Mouse (Mus musculus) layer of hippocampus, postnatal 10 days (tissue): ENCODE results near the gene Ptafr. TPM values are rescaled to one million over a fixed set of nuclear protein-coding genes. Genes with fewer than 3 reads are reported as not detected.
"Not testable (repeated sequence)": the region's sequence is repeated elsewhere in the genome, so short reads cannot be mapped to it uniquely, and the experiment has no call there.

Source experiments
- DNase-seq, 2 experiments: peaks; one replicate each; pipeline ENCODE4 v3.0.0; 2021; ENCODE audit warnings: low spot score in 2 of 2
- total RNA-seq, 2 experiments: library from RNA; stranded (reverse); gene quantifications; 2 replicates each; pipeline ENCODE4 v1.2.3; 2021

The Ptafr gene
- total RNA-seq, 2 experiments from 2014 or later: 1.0 to 1.3 TPM

DNA sequence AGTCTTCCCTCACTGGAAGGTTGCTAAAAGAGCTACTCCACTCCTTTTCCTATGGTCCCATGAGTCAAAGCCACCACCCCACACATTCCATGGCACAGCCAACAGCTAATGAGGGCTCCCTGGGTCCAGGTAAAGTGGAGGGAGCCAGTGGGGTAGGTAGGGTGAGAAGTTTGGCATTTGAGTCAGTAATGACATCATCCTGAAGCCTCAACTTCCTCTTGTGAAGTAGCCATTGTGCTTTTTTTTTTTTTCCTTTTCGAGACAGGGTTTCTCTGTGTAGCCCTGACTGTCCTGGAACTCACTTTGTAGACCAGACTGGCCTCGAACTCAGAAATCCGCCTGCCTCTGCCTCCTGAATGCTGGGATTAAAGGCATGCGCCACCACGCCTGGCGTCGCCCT, 8.3 kb upstream of the Ptafr start:
- DNase-seq: not testable (repeated sequence)

DNA sequence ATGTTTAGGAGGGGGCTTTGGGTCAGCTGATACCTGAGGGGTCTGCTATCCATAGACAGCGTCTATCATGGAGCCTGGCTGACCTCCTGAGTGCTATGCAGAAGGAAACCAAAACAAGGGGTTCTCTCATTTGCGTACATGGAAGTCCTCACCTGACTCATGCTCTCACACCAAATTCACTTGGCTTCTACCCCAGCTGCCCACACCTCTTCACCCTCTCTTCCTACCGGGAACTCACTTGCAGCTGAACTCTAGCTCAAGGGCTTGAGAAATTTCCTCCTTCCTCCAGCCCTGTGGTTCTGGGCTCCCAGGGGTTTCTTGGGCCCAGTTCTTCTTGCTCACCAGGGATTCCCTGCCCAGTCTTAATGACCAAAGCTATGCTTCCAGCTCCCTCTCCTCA, 606 bp upstream of the Ptafr start:
- DNase-seq: no peak

- peak; percentile 19 to 29 for DNase-seq
Measured at GRCm38 (mm10) chr4:132565089-132565747, 1.4 kb downstream of the Ptafr start.

DNA sequence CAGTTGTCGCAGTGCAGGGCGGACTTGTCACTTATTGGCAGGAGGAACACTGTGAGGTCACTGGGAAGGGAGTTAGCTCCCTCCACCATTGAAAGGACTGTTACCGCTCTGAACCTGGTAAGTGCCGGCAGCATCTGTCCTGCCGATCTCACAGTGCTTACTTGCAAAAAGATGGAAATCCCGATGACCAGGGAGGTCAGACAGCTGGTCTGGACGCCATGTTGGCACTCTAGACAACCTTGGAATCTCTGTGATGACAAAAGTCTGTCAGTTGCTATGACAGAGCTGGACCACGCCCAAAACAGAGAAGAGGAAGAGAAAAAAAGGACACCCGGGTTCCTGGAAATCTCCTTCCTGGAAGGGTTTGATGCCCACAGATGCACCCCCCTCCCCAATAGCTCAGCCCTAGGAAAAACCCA, 3.5 kb downstream of the Ptafr start:
- no peak for DNase-seq

- DNase-seq: no peak
Measured at GRCm38 (mm10) chr4:132569115-132569514, 5.2 kb downstream of the Ptafr start.

- DNase-seq: no peak
Measured at GRCm38 (mm10) chr4:132571190-132571589, 7.3 kb downstream of the Ptafr start.

DNA sequence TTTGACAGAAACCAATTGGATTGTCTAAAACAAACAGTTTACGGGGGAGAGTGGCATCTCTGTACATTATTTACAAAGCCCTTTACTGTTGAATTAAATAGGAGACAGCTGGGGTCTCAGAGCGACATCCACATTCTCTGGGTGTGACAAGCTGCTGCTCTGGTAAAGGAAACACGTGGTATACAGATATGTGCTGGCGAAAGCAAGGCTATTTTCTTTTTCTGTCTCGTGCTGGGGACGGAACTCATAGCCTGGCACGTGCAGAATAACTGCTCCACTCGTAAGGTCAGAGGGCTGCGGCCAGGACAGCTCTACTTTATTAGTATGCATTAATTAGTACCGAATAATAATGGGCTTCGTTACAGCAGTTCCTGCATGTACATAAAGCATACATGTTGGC, 9.5 kb downstream of the Ptafr start:
- DNase-seq: no peak

GRCm38 (mm10) chr4:132574809-132575347, 11.0 kb downstream of the Ptafr start:
- DNase-seq: no peak

DNA sequence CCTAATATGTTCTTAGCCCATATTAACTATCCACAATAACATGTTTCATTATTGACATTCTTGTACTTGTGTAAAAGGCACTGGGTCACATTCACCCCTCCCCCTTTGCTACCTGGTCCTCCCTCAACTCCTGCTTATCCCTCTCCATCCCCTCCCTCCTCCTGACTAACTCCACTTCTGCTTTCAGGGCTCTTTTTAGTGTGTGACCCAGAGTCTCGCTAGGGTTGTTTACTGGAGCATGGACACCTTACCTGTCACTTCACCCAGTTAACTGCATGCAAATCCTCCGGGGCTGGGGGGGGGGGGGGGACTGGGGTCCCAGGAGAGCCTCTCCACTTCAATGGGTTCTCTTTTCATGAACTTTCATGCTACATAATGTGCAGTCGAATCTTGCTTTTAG, 19.9 kb downstream of the Ptafr start:
- DNase-seq: no peak

GRCm38 (mm10) chr4:132584975-132585374, 21.1 kb downstream of the Ptafr start:
- DNase-seq: no peak

DNA sequence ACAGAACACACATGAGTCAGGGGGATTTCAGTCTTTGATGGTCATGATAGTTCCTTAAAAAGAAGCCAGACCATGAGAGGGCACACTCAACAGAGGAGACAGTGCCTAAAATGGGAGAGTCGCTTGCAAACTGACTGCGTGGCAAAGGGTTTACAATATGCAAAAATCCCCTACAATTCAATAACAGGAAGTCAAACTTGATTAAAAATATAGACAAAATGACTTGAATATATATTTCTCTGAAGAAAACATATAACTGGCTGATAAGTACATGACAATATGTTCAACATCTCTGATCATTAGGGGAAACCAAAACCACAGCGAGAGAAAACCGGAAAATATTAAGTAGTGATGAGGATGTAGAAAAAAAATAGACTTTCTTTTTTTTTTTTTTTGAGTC, 22.4 kb downstream of the Ptafr start:
- no peak for DNase-seq

DNA sequence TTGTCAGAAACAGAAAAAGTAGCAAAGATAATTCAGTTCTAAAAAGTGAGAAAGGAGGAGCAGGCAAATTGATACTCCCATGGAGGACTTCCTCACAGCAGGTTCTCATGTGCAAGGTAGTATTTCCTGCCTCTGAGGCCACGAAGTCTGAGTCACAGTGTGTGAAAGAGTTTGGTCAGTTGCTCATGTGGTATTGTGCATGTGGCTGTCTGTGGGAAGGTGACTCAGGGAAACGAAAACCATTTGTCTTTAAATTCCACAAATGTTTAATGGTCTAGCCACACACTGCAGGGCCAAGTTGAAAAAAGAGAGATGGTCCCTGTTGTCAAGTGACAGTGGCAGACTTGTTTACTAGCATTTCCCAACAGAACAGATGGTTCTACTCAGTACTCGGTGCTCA, 24.6 kb downstream of the Ptafr start:
- no peak for DNase-seq

GRCm38 (mm10) chr4:132590642-132591041, 26.8 kb downstream of the Ptafr start:
- DNase-seq: no peak

GRCm38 (mm10) chr4:132592958-132593357, 29.1 kb downstream of the Ptafr start:
- no peak for DNase-seq

DNA sequence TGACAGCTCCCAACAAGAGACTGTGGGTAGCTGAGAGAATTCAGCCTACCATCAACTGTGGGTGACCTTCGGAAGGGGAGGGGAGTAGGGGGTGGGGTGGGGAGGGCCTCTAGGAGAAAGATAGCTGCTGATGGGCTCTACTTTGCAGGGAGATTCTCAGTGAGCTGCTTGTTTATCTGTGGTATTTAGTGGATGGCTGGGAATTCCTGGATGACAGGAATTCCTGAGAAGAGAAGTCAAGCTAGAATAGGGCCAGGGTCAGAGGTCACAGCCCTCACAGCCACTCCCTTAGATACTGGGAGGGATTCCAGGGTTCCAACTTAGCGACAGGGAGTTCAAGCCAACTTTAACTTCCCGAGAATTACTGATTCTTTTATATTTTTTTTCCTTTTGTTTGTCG, 30.3 kb downstream of the Ptafr start:
- no peak for DNase-seq

DNA sequence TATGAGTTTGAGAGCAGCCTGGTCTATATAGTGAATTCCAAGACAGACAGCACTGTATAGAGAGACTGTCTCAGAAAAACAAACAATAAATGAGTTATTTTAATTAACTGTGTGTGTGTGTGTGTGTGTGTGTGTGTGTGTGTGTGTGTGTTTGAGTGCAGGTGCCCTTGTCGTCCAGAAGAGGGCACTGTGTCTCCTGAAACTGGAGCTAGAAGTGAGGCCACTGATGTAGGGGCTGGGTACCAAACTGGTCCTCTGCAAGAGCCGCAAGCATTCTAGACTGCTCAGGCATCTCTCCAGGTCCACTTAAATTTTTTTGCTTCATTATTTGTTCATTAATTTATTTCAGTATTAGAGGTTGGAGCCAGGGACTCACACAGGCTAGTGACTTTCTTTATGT, 35.0 kb downstream of the Ptafr start:
- DNase-seq: no peak

DNA sequence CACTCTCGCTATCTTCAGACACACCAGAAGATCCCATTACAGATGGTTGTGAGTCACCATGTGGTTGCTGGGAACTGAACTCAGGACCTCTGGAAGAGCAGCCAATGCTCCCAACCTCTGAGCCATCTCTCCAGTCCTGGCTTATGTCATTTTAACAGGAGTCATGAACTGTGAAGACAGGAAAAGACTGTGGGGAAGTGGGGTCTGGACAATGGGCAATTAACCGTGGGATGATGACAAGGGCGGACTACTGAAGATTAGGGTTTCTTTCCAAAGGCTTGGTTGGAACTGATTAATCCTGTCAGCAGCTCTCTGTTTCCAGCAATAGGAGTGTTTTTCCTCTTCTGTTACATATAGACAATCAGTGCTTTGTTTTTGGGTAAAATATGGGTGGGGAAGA, 35.9 kb downstream of the Ptafr start:
- no peak for DNase-seq

DNA sequence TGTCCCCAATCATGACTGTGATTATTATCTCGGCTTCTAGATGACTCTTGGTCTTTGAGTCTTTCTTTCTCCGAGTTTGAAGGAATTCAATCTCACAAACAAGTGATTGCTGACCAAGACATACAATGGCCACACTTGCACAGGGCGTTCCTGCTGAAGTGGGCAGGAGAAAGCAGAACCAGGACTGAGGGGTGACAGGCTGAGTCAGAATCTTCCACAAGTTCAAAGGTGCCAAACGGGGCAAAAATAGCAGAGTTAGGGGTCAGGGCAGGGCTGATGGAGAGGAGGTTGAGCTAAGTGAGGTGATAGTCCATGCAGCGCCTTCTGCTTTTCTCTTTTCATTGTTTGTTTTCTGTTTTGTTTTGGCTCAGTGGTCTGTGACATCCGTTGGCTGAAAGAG, 36.6 kb downstream of the Ptafr start:
- no peak for DNase-seq

GRCm38 (mm10) chr4:132601242-132601641, 37.4 kb downstream of the Ptafr start:
- DNase-seq: not testable (repeated sequence)

GRCm38 (mm10) chr4:132603468-132603867, 39.6 kb downstream of the Ptafr start:
- DNase-seq: no peak

GRCm38 (mm10) chr4:132605816-132606215, 41.9 kb downstream of the Ptafr start:
- no peak for DNase-seq

- no peak for DNase-seq
Measured at GRCm38 (mm10) chr4:132608147-132608546, 44.3 kb downstream of the Ptafr start.

DNA sequence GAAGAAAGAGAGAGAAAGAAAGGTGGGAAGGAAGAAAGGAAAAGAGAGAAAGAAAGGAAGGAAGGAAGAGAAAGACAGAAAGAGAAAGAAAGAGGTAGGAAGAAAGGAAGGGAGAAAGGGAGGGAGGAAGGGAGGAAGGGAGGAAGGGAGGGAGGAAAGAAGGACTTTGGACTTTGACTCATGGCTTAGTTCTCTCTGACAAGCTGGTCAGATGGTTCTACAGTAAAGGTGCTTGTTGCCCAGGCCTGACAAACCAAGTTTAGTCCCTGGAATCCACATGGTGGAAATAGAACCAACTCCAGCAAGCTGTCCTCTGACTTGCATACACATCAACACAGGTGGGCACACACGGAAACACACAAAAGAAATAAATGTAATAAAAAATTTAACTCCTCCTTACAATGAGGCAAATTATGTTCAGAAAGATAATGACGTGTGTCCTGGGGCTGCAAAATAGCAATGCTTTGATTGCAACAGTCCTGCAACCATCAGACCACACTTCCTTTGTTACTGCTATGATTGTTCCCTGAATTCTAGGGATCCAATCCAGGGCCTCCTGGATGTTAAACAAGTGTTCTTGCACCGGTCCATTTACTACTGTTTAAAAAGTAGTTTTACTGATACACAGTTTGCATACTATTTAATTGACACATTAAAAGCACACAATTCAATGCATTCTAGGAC, 46.6 kb downstream of the Ptafr start:
- no peak for DNase-seq
